Mouse (Mus musculus): ENCODE measurements at regions not wholly inside any gene's neighbourhood (a gene's known extent, or its start where the extent isn't known, plus 50 kb on each side); places are given as distances from the start of the nearest gene placed in this dataset.
A peak's percentile ranks its signal among the peaks of the same experiment; 100 is the strongest.

- TF ChIP-seq CTCF (IDR thresholded peaks at IDR 0.05) (no peak), EP300 (IDR thresholded peaks at IDR 0.05) (no peak)
- Histone ChIP-seq H3K9me3 (ENCODE audit: low read length) (no peaks in the 10 kb centered on the region), H3K27ac (ENCODE audit: low read length) (no peak overlapping the region), H3K36me3 (ENCODE audit: insufficient read depth, low read length) (no peaks in the 10 kb centered on the region), H3K9ac (replicated peaks; ENCODE audit: low read depth) (no peak overlapping the region), H3K27me3 (replicated peaks; ENCODE audit: insufficient read depth, low read length) (no peaks in the 10 kb centered on the region), H3K4me1 (ENCODE audit: insufficient read depth, low read depth, low read length) (no peaks in the 10 kb centered on the region), H3K4me3 (ENCODE audit: low read depth, low read length) (peak overlapping the region; percentile 17; the same call in 1 of the 2 replicates), H3K4me2 (replicated peaks; ENCODE audit: low read depth, low read length) (peak overlapping the region; percentile 42)
- peak; percentile 40; the same call in 1 of the 2 replicates for ATAC-seq
- 22% methylated on average over 17 of the region's 17 CpGs for WGBS
- no peak for DNase-seq (ENCODE audit: low spot score)
Measured at GRCm38 (mm10) chr1:57612931-57613804, 160.8 kb upstream of the Spats2l start.

GRCm38 (mm10) chr1:57615155-57615554, 158.8 kb upstream of the Spats2l start:
- Histone ChIP-seq H3K4me1 (ENCODE audit: insufficient read depth, low read depth, low read length) (no peaks in the 10 kb centered on the region), H3K27ac (ENCODE audit: low read length) (no peak overlapping the region), H3K4me2 (replicated peaks; ENCODE audit: low read depth, low read length) (no peak overlapping the region), H3K9ac (replicated peaks; ENCODE audit: low read depth) (no peak overlapping the region), H3K4me3 (ENCODE audit: low read depth, low read length) (no peak overlapping the region), H3K9me3 (ENCODE audit: low read length) (no peaks in the 10 kb centered on the region), H3K27me3 (replicated peaks; ENCODE audit: insufficient read depth, low read length) (no peaks in the 10 kb centered on the region), H3K36me3 (ENCODE audit: insufficient read depth, low read length) (no peaks in the 10 kb centered on the region)
- DNase-seq (ENCODE audit: low spot score) (peak; percentile 86), ATAC-seq (peak; percentile 91)
- TF ChIP-seq EP300 (IDR thresholded peaks at IDR 0.05), result no peak
- no peak for TF ChIP-seq CTCF (IDR thresholded peaks at IDR 0.05)

- ATAC-seq, result no peak
- no peak overlapping the region for H3K9ac ChIP-seq (replicated peaks; ENCODE audit: low read depth)
- no peak for TF ChIP-seq EP300 (IDR thresholded peaks at IDR 0.05)
- TF ChIP-seq CTCF (IDR thresholded peaks at IDR 0.05), result no peak
- no peak for DNase-seq (ENCODE audit: low spot score)
- no peaks in the 10 kb centered on the region for H3K9me3 ChIP-seq (ENCODE audit: low read length)
- no peak overlapping the region for H3K4me3 ChIP-seq (ENCODE audit: low read depth, low read length)
- no peak overlapping the region for H3K27ac ChIP-seq (ENCODE audit: low read length)
- no peaks in the 10 kb centered on the region for H3K36me3 ChIP-seq (ENCODE audit: insufficient read depth, low read length)
- no peaks in the 10 kb centered on the region for H3K4me1 ChIP-seq (ENCODE audit: insufficient read depth, low read depth, low read length)
- H3K4me2 ChIP-seq (replicated peaks; ENCODE audit: low read depth, low read length), result no peak overlapping the region
- WGBS, result 73% methylated on average over 3 of the region's 3 CpGs
- H3K27me3 ChIP-seq (replicated peaks; ENCODE audit: insufficient read depth, low read length), result no peaks in the 10 kb centered on the region
Measured at GRCm38 (mm10) chr1:57617316-57617715, 156.6 kb upstream of the Spats2l start.

DNA sequence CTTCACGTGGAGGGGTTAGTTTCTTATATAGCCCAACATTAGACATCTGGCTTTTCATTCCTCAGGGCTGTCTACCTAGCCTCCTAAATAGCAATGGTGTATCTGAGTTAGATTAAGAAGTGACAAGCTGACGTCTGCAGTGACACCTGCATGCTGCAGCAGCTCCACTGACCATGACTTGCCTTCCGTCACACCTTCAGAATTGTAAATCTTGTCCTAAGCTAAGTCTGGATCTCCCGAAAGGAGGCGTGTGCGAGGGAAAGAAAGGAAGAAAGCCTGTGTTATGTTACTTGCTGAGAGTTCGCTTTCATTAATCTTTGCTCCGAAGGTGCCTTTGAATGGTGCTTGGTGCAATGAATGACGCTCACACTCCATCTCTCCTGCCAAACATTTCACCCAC, 151.4 kb upstream of the Spats2l start:
- no peaks in the 10 kb centered on the region for H3K4me1 ChIP-seq (ENCODE audit: insufficient read depth, low read depth, low read length)
- no peaks in the 10 kb centered on the region for H3K27me3 ChIP-seq (replicated peaks; ENCODE audit: insufficient read depth, low read length)
- ATAC-seq, result no peak
- H3K4me3 ChIP-seq (ENCODE audit: low read depth, low read length), result no peak overlapping the region
- H3K9me3 ChIP-seq (ENCODE audit: low read length), result no peaks in the 10 kb centered on the region
- H3K4me2 ChIP-seq (replicated peaks; ENCODE audit: low read depth, low read length), result no peak overlapping the region
- no peaks in the 10 kb centered on the region for H3K36me3 ChIP-seq (ENCODE audit: insufficient read depth, low read length)
- no peak for TF ChIP-seq CTCF (IDR thresholded peaks at IDR 0.05)
- no peak for TF ChIP-seq EP300 (IDR thresholded peaks at IDR 0.05)
- no peak overlapping the region for H3K27ac ChIP-seq (ENCODE audit: low read length)
- H3K9ac ChIP-seq (replicated peaks; ENCODE audit: low read depth), result no peak overlapping the region
- no peak for DNase-seq (ENCODE audit: low spot score)
- WGBS, result 78% methylated on average over 9 of the region's 9 CpGs

- TF ChIP-seq EP300 (IDR thresholded peaks at IDR 0.05) (no peak), CTCF (IDR thresholded peaks at IDR 0.05) (no peak)
- Histone ChIP-seq H3K9ac (replicated peaks; ENCODE audit: low read depth) (no peak overlapping the region), H3K4me1 (ENCODE audit: insufficient read depth, low read depth, low read length) (no peaks in the 10 kb centered on the region), H3K27ac (ENCODE audit: low read length) (no peak overlapping the region), H3K27me3 (replicated peaks; ENCODE audit: insufficient read depth, low read length) (no peaks in the 10 kb centered on the region), H3K36me3 (ENCODE audit: insufficient read depth, low read length) (no peaks in the 10 kb centered on the region), H3K4me3 (ENCODE audit: low read depth, low read length) (no peak overlapping the region), H3K4me2 (replicated peaks; ENCODE audit: low read depth, low read length) (no peak overlapping the region), H3K9me3 (ENCODE audit: low read length) (no peaks in the 10 kb centered on the region)
- WGBS, result 29% methylated on average over 1 of the region's 1 CpGs
- no peak for DNase-seq (ENCODE audit: low spot score)
- ATAC-seq, result no peak
Measured at GRCm38 (mm10) chr1:57633986-57634385, 140.0 kb upstream of the Spats2l start.

GRCm38 (mm10) chr1:57642131-57642530, 131.8 kb upstream of the Spats2l start:
- H3K4me2 ChIP-seq (replicated peaks; ENCODE audit: low read depth, low read length), result no peak overlapping the region
- H3K9ac ChIP-seq (replicated peaks; ENCODE audit: low read depth), result no peak overlapping the region
- 76% methylated on average over 5 of the region's 5 CpGs for WGBS
- H3K4me3 ChIP-seq (ENCODE audit: low read depth, low read length), result no peak overlapping the region
- no peak overlapping the region for H3K27ac ChIP-seq (ENCODE audit: low read length)
- DNase-seq (ENCODE audit: low spot score) (no peak), ATAC-seq (no peak)
- H3K27me3 ChIP-seq (replicated peaks; ENCODE audit: insufficient read depth, low read length), result no peaks in the 10 kb centered on the region
- TF ChIP-seq EP300 (IDR thresholded peaks at IDR 0.05) (no peak), CTCF (IDR thresholded peaks at IDR 0.05) (no peak)
- H3K36me3 ChIP-seq (ENCODE audit: insufficient read depth, low read length), result no peaks in the 10 kb centered on the region
- no peaks in the 10 kb centered on the region for H3K4me1 ChIP-seq (ENCODE audit: insufficient read depth, low read depth, low read length)
- H3K9me3 ChIP-seq (ENCODE audit: low read length), result no peaks in the 10 kb centered on the region
